Mouse (Mus musculus) intestine, embryonic 16.5 days (tissue): ENCODE data around the gene Plcl1. TPM values are rescaled to one million over a fixed set of nuclear protein-coding genes. Genes with fewer than 3 reads are reported as not detected.

Experiments used
- ATAC-seq: fragments of 200-750 bp; cut with Nextera tagmentation; 2 replicates; pipeline ENCODE4 v1.8.0; 2017; ENCODE audit warnings: moderate TSS enrichment, moderate library complexity
- H3K27ac ChIP-seq: fragments of 300-500 bp; sonication (generic); 2 replicates; pipeline ENCODE4 v1.5.1; 2014; ENCODE audit warnings: mild to moderate bottlenecking, low read length
- H3K27me3 ChIP-seq: fragments of 300-500 bp; sonication (generic); replicated peaks from 2 replicates; pipeline ENCODE4 v1.6.1; 2014; ENCODE audit warnings: low read length, control low read depth, mixed read lengths; ENCODE audit not compliant: control insufficient read depth, insufficient read depth
- H3K36me3 ChIP-seq: fragments of 300-500 bp; sonication (generic); 2 replicates; pipeline ENCODE4 v1.6.1; 2014; ENCODE audit warnings: low read length, control low read depth; ENCODE audit not compliant: control insufficient read depth, insufficient read depth
- H3K4me1 ChIP-seq: fragments of 300-500 bp; sonication (generic); 2 replicates; pipeline ENCODE4 v1.6.1; 2014; ENCODE audit warnings: low read length, control low read depth, mixed read lengths; ENCODE audit not compliant: control insufficient read depth, insufficient read depth
- H3K4me2 ChIP-seq: fragments of 300-500 bp; sonication (generic); 2 replicates; pipeline ENCODE4 v1.6.1; 2014; ENCODE audit warnings: low read depth, low read length, control low read depth
- H3K4me3 ChIP-seq: fragments of 300-500 bp; sonication (generic); 2 replicates; pipeline ENCODE4 v1.5.1; 2014; ENCODE audit warnings: mild to moderate bottlenecking, low read length
- H3K9ac ChIP-seq: fragments of 300-500 bp; sonication (generic); 2 replicates; pipeline ENCODE4 v1.6.1; 2014; ENCODE audit warnings: low read depth, low read length
- H3K9me3 ChIP-seq: fragments of 300-500 bp; sonication (generic); 2 replicates; pipeline ENCODE4 v1.6.1; 2016; ENCODE audit warnings: low read length, control low read depth; ENCODE audit not compliant: control insufficient read depth
- WGBS: fragments of 180-500 bp; shearing (Covaris S2); extraction: QIAGEN DNeasy Blood & Tissue Kit; methylation state at CpG from one replicate; pipeline ENCODE4 v1.1.7; 2014; 5-methylcytosine and 5-hydroxymethylcytosine counted together
- polyA plus RNA-seq: library from polyadenylated mRNA; unstranded; fragments of >200 nt; fragmentation: Nextera tagmentation; extraction: Ambion mirVana; gene quantifications from 2 replicates; pipeline ENCODE4 v1.2.1, GENCODE M21; 2015

Gene Plcl1
- polyA plus RNA-seq, 1 experiment from 2014 or later, result 1.5 TPM

GRCm38 (mm10) chr1:55406023-55406413 lies 297 bp downstream of the Plcl1 start:
- H3K9me3 ChIP-seq, result no peaks in the 10 kb centered on the region

GRCm38 (mm10) chr1:55406531-55407375 lies 1.0 kb downstream of the Plcl1 start:
- H3K4me3 ChIP-seq, result peak overlapping the region; percentile 67
- H3K9me3 ChIP-seq, result no peaks in the 10 kb centered on the region
- H3K27ac ChIP-seq, result peak overlapping the region; percentile 68
- 3% methylated on average over 35 of the region's 35 CpGs for WGBS
- H3K36me3 ChIP-seq, result no peaks in the 10 kb centered on the region
- H3K9ac ChIP-seq, result peak overlapping the region; percentile 72
- H3K4me2 ChIP-seq, result peak overlapping the region; percentile 87
- peaks cover 14% of the 10 kb centered on the region for H3K4me1 ChIP-seq
- H3K27me3 ChIP-seq, result peaks cover 7% of the 10 kb centered on the region; the same call in 1 of the 2 replicates
- ATAC-seq, result peak; percentile 17; the same call in 1 of the 2 replicates

More at GRCm38 (mm10) chr1:55406023-55406413, 297 bp downstream of the Plcl1 start:
- under 1% methylated on average over 32 of the region's 42 CpGs for WGBS
- Histone ChIP-seq H3K27ac (peak overlapping the region; percentile 68), H3K9ac (peak overlapping the region; percentile 72), H3K4me3 (peak overlapping the region; percentile 67), H3K4me1 (peaks cover 14% of the 10 kb centered on the region), H3K27me3 (peaks cover 7% of the 10 kb centered on the region; the same call in 1 of the 2 replicates), H3K36me3 (no peaks in the 10 kb centered on the region), H3K4me2 (peak overlapping the region; percentile 87)
- peak; percentile 76 for ATAC-seq

- no peak overlapping the region for H3K4me2 ChIP-seq
- no peak overlapping the region for H3K27ac ChIP-seq
- no peaks in the 10 kb centered on the region for H3K9me3 ChIP-seq
- ATAC-seq, result no peak
- 79% methylated on average over 2 of the region's 2 CpGs for WGBS
- H3K4me3 ChIP-seq, result no peak overlapping the region
- H3K9ac ChIP-seq, result no peak overlapping the region
- H3K36me3 ChIP-seq, result no peaks in the 10 kb centered on the region
- 0 out of 2 replicates have a peak, but pooled peaks cover 3% of the 10 kb centered on the region for H3K27me3 ChIP-seq
- H3K4me1 ChIP-seq, result peaks cover 8% of the 10 kb centered on the region; the same call in 1 of the 2 replicates
Observed at GRCm38 (mm10) chr1:55410670-55411069, 4.9 kb downstream of the Plcl1 start.

GRCm38 (mm10) chr1:55411079-55411478 lies 5.4 kb downstream of the Plcl1 start:
- Histone ChIP-seq H3K36me3 (no peaks in the 10 kb centered on the region), H3K27ac (no peak overlapping the region), H3K4me1 (peaks cover 8% of the 10 kb centered on the region; the same call in 1 of the 2 replicates), H3K27me3 (0 out of 2 replicates have a peak, but pooled peaks cover 3% of the 10 kb centered on the region), H3K9ac (no peak overlapping the region), H3K4me3 (no peak overlapping the region), H3K4me2 (no peak overlapping the region), H3K9me3 (no peaks in the 10 kb centered on the region)
- 74% methylated on average over 2 of the region's 2 CpGs for WGBS
- no peak for ATAC-seq

DNA sequence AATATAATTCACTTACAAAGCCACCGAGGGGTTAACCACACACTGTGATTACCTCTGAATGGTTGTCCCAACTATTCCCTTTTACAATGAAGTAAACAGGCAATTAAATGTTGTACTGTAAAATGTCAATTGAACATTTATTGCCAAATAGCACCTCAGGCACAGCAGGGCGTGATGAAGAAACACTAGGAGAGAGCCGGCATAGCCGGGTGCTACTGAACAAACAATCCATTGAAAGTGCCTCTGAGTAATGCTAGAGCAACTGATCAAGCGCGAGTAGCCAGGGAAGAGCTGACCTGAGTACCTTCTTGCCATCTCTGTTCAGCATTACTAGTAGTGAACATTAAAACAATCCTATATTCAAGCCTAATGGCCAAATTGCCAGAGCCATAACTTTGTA lies 6.8 kb downstream of the Plcl1 start:
- no peak overlapping the region for H3K27ac ChIP-seq
- no peaks in the 10 kb centered on the region for H3K4me1 ChIP-seq
- H3K27me3 ChIP-seq, result no peaks in the 10 kb centered on the region
- no peak overlapping the region for H3K4me3 ChIP-seq
- H3K4me2 ChIP-seq, result no peak overlapping the region
- H3K9ac ChIP-seq, result no peak overlapping the region
- WGBS, result 50% methylated on average over 6 of the region's 6 CpGs
- no peaks in the 10 kb centered on the region for H3K36me3 ChIP-seq
- ATAC-seq, result no peak
- H3K9me3 ChIP-seq, result no peaks in the 10 kb centered on the region

GRCm38 (mm10) chr1:55413534-55413933 lies 7.8 kb downstream of the Plcl1 start:
- H3K4me1 ChIP-seq, result no peaks in the 10 kb centered on the region
- no peaks in the 10 kb centered on the region for H3K27me3 ChIP-seq
- no peak overlapping the region for H3K4me3 ChIP-seq
- H3K27ac ChIP-seq, result no peak overlapping the region
- no peaks in the 10 kb centered on the region for H3K36me3 ChIP-seq
- H3K4me2 ChIP-seq, result no peak overlapping the region
- no peak overlapping the region for H3K9ac ChIP-seq
- WGBS, result 69% methylated on average over 1 of the region's 1 CpGs
- ATAC-seq, result no peak
- no peaks in the 10 kb centered on the region for H3K9me3 ChIP-seq

DNA sequence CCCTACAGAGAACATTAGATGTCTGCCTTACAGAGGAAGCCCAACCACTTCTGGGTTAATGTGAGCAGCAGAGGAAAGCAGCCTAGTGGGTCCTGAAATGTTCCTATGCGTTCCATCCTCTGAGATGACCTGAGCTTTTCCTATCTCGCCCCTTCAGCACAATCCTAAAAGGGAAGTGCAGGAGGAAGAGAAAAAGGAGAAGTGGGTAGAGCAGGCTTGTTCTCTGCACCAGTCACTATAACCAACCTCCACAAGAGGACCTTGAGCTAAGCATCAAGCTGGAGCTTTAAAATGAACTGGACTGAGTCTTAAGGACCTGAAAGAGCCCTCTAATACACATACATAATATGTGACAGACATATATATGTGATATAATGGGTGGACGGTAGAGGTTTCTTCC lies 13.2 kb downstream of the Plcl1 start:
- Histone ChIP-seq H3K27ac (no peak overlapping the region), H3K27me3 (no peaks in the 10 kb centered on the region), H3K4me1 (no peaks in the 10 kb centered on the region), H3K9me3 (no peaks in the 10 kb centered on the region), H3K36me3 (no peaks in the 10 kb centered on the region), H3K4me3 (no peak overlapping the region), H3K9ac (no peak overlapping the region), H3K4me2 (no peak overlapping the region)
- WGBS, result 76% methylated on average over 3 of the region's 3 CpGs
- no peak for ATAC-seq

DNA sequence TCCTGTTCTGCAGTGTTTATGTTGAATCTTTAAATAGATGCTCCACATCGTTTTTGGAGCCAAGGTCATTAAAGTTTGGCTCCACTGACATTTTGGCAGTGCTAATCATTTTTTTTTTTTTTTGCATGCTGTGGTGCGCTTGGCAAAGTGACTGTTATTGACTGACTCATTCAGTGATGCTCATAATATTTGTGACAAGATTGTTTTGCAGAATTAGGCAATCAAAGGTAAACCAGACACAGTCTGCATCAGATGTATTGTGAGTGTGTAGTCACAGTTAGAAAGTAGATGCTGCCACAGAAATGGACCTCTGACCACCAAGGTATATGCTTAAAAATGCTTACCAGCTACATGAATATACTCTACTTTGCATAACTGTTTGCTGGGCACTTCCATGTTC lies 21.9 kb downstream of the Plcl1 start:
- Histone ChIP-seq H3K36me3 (no peaks in the 10 kb centered on the region), H3K27me3 (no peaks in the 10 kb centered on the region), H3K9ac (no peak overlapping the region), H3K9me3 (no peaks in the 10 kb centered on the region), H3K27ac (no peak overlapping the region), H3K4me2 (no peak overlapping the region), H3K4me3 (no peak overlapping the region), H3K4me1 (no peaks in the 10 kb centered on the region)
- no peak for ATAC-seq
- WGBS, result 70% methylated on average over 2 of the region's 2 CpGs

- Histone ChIP-seq H3K27ac (no peak overlapping the region), H3K36me3 (no peaks in the 10 kb centered on the region), H3K27me3 (no peaks in the 10 kb centered on the region), H3K9me3 (no peaks in the 10 kb centered on the region), H3K4me2 (no peak overlapping the region), H3K9ac (no peak overlapping the region), H3K4me1 (no peaks in the 10 kb centered on the region), H3K4me3 (no peak overlapping the region)
- no peak for ATAC-seq
- WGBS, result 85% methylated on average over 2 of the region's 2 CpGs
Observed at GRCm38 (mm10) chr1:55429051-55429450, 23.3 kb downstream of the Plcl1 start.
